Mouse (Mus musculus) hindbrain, embryonic 11.5 days (tissue): ENCODE measurements around the gene Agps. TPM values are rescaled to one million over a fixed set of nuclear protein-coding genes. Genes with fewer than 3 reads are reported as not detected.

Experiments used
- ATAC-seq: fragments of 200-750 bp; cut with Nextera tagmentation; 2 replicates; pipeline ENCODE4 v1.8.0; 2017; ENCODE audit warnings: mild to moderate bottlenecking, moderate TSS enrichment, moderate library complexity; ENCODE audit not compliant: low FRiP score
- DNase-seq: peaks from one replicate; pipeline ENCODE4 v3.0.0-alpha.2; 2015; ENCODE audit warnings: low spot score
- H3K27ac ChIP-seq: fragments of 300-500 bp; sonication (generic); 2 replicates; pipeline ENCODE4 v1.5.1; 2014; ENCODE audit warnings: mild to moderate bottlenecking, low read depth, low read length
- H3K27me3 ChIP-seq: fragments of 300-500 bp; sonication (generic); 2 replicates; pipeline ENCODE4 v1.6.1; 2014; ENCODE audit warnings: mild to moderate bottlenecking, low read length, moderate library complexity, mixed read lengths; ENCODE audit not compliant: control insufficient read depth, insufficient read depth
- H3K36me3 ChIP-seq: fragments of 300-500 bp; sonication (generic); 2 replicates; pipeline ENCODE4 v1.6.1; 2014; ENCODE audit warnings: mild to moderate bottlenecking, low read length, moderate library complexity, mixed read lengths; ENCODE audit not compliant: control insufficient read depth, insufficient read depth
- H3K4me1 ChIP-seq: fragments of 300-500 bp; sonication (generic); replicated peaks from 2 replicates; pipeline ENCODE4 v1.6.1; 2014; ENCODE audit warnings: low read length, mixed read lengths; ENCODE audit not compliant: control insufficient read depth, insufficient read depth
- H3K4me2 ChIP-seq: fragments of 300-500 bp; sonication (generic); replicated peaks from 2 replicates; pipeline ENCODE4 v1.6.1; 2014; ENCODE audit warnings: mild to moderate bottlenecking, low read depth, low read length
- H3K4me3 ChIP-seq: fragments of 300-500 bp; sonication (generic); 2 replicates; pipeline ENCODE4 v1.5.1; 2014; ENCODE audit warnings: low read depth, low read length
- H3K9ac ChIP-seq: fragments of 300-500 bp; sonication (generic); 2 replicates; pipeline ENCODE4 v1.6.1; 2014; ENCODE audit warnings: low read depth, low read length
- H3K9me3 ChIP-seq: fragments of 300-500 bp; sonication (generic); 2 replicates; pipeline ENCODE4 v1.6.1; 2016; ENCODE audit warnings: low read length; ENCODE audit not compliant: control insufficient read depth
- WGBS: fragments of 180-500 bp; shearing (Covaris S2); extraction: QIAGEN DNeasy Blood & Tissue Kit; methylation state at CpG from one replicate; pipeline ENCODE4 v1.1.7; 2014; 5-methylcytosine and 5-hydroxymethylcytosine counted together
- polyA plus RNA-seq: library from polyadenylated mRNA; unstranded; fragments of >200 nt; fragmentation: Nextera tagmentation; extraction: Ambion mirVana; gene quantifications from 2 replicates; pipeline ENCODE4 v1.2.1, GENCODE M21; 2014

Gene Agps
- polyA plus RNA-seq, 1 experiment from 2014 or later = 50.7 TPM

DNA sequence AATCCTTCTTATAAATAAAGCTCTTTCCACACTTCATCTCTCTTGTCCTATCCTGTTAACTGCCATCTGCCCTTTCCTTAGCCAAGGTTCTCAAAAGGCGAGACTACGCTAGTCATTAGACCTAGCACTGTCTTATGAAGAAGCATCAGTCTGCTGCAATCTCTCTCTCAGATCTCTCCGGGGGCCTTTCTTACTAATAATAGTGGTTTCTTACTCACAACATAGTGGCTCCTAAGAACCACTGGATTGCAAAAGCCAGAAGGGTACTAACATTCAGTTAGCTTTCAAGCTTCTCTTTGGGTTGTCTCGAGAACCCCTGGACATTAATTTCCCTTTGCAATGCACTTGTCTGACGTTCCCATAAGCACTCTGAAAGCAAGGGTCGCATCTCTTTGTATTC is 26.2 kb upstream of the Agps start:
- H3K4me1 ChIP-seq = no peaks in the 10 kb centered on the region
- H3K9me3 ChIP-seq = no peaks in the 10 kb centered on the region
- ATAC-seq = no peak
- no peak overlapping the region for H3K27ac ChIP-seq
- H3K36me3 ChIP-seq = no peaks in the 10 kb centered on the region
- H3K27me3 ChIP-seq = no peaks in the 10 kb centered on the region
- no peak overlapping the region for H3K4me3 ChIP-seq
- no peak for DNase-seq
- H3K9ac ChIP-seq = no peak overlapping the region
- H3K4me2 ChIP-seq = no peak overlapping the region
- 94% methylated on average over 6 of the region's 6 CpGs for WGBS

DNA sequence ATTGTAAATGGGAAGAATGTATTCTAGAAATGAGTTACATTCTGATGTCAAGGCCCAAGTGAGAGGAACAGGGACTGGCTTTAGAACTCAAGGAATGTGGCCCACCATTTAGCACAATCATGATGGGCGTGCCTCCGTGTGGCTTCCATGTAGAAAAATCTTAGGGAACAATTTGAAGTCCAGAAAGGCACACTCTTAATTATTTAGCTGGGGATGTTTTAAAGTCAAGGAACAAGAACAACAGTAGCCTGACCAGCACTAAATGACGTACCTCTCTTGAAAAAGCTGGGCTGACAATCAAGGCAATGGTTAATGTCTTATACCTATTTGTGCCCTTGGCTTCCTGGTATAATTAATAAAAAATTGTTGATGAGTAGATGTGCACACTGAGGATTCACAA is 25.1 kb upstream of the Agps start:
- no peak for ATAC-seq
- H3K9ac ChIP-seq = no peak overlapping the region
- no peak for DNase-seq
- H3K27ac ChIP-seq = no peak overlapping the region
- whole genome bisulfite sequencing = 95% methylated on average over 3 of the region's 3 CpGs
- no peaks in the 10 kb centered on the region for H3K27me3 ChIP-seq
- H3K36me3 ChIP-seq = no peaks in the 10 kb centered on the region
- H3K9me3 ChIP-seq = no peaks in the 10 kb centered on the region
- no peaks in the 10 kb centered on the region for H3K4me1 ChIP-seq
- no peak overlapping the region for H3K4me3 ChIP-seq
- H3K4me2 ChIP-seq = no peak overlapping the region

DNA sequence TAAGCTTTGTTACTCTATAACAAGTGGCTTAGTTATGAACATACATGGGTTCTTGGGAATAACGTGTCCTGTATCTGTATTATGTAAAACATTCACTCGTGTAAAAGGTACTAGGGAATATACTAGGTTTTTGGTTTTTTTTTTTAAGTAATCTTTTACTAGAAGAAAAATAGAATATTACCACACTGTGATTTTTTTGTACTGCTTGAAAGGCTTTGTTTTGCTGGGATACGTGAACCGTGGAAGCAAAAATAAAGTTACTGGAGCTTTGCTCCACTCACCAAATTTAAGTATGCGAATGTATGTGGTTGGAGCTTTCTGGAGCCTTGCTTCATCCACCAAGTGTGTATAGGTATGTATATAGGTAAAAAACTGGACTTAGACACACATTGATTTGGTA is 24.5 kb upstream of the Agps start:
- H3K4me2 ChIP-seq = no peak overlapping the region
- 98% methylated on average over 5 of the region's 5 CpGs for WGBS
- ATAC-seq (no peak), DNase-seq (no peak)
- H3K36me3 ChIP-seq = no peaks in the 10 kb centered on the region
- H3K27me3 ChIP-seq = no peaks in the 10 kb centered on the region
- H3K9me3 ChIP-seq = no peaks in the 10 kb centered on the region
- no peak overlapping the region for H3K4me3 ChIP-seq
- H3K9ac ChIP-seq = no peak overlapping the region
- H3K27ac ChIP-seq = no peak overlapping the region
- no peaks in the 10 kb centered on the region for H3K4me1 ChIP-seq

DNA sequence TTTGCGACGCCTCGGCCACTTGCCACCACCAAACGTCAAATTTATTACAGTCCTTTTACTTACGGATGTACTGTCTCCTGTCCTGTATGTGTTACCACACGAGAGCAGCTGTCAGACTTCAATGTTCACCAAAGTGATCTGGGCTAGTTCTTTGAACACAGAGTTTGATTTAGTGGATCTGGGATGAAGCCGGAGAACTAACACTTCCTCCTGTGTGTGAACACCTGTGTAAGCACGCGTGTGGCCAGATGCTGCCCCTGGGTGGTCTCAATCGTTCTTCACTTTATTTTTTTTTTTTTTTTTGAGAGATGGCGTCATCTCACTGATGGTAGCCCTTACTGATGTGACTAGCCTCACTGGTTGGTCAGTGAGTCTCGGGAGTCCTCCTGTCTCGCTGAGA is 17.1 kb upstream of the Agps start:
- H3K27ac ChIP-seq = no peak overlapping the region
- H3K4me2 ChIP-seq = no peak overlapping the region
- DNase-seq = no peak
- 79% methylated on average over 13 of the region's 13 CpGs for WGBS
- no peaks in the 10 kb centered on the region for H3K27me3 ChIP-seq
- ATAC-seq = no peak
- H3K9ac ChIP-seq = no peak overlapping the region
- H3K9me3 ChIP-seq = no peaks in the 10 kb centered on the region
- H3K36me3 ChIP-seq = no peaks in the 10 kb centered on the region
- H3K4me1 ChIP-seq = no peaks in the 10 kb centered on the region
- H3K4me3 ChIP-seq = no peak overlapping the region

DNA sequence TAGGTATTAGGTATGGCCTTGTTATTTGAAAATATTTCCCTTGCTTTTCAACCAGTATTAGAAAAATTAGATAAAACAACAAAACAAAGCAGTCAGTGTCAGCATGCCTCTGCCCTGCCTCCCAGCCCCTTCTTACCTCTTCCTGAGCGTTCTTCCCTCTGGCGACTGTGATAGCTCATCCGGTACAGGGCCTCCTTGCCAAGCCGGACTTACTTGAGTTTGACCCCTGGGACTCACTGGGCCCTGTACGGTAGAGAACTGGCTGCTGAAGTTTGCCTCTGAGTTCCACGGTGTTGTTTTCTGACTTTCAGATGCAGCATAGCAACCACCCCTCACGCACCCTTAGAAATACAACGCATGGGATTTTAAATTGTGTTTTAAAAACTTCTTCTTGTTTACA is 16.5 kb upstream of the Agps start:
- Histone ChIP-seq H3K4me3 (no peak overlapping the region), H3K4me1 (no peaks in the 10 kb centered on the region), H3K27me3 (no peaks in the 10 kb centered on the region), H3K4me2 (no peak overlapping the region), H3K9ac (no peak overlapping the region), H3K27ac (no peak overlapping the region), H3K36me3 (no peaks in the 10 kb centered on the region), H3K9me3 (no peaks in the 10 kb centered on the region)
- ATAC-seq (no peak), DNase-seq (no peak)
- 76% methylated on average over 8 of the region's 8 CpGs for WGBS

DNA sequence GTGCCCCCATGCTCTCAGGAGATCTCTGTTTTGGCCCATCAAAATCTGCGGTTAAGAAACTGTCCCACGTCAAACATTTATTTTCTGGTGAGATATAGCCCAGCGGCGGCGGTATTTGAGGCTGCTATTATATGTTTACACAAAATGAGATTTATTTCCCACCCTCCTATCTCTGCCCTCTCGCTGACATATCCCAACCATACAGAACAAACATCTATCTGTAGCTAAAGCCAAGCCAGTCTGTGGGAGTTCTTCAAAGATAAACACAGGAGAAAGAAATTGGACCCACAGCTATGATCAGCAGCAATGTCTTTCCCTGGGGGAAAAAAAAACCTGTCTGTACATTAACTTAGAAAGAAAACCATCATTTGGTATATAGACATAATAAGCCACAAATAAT is 15.3 kb upstream of the Agps start:
- Histone ChIP-seq H3K4me1 (no peaks in the 10 kb centered on the region), H3K27me3 (no peaks in the 10 kb centered on the region), H3K36me3 (no peaks in the 10 kb centered on the region), H3K4me2 (no peak overlapping the region), H3K27ac (no peak overlapping the region), H3K9ac (no peak overlapping the region), H3K9me3 (no peaks in the 10 kb centered on the region), H3K4me3 (no peak overlapping the region)
- 83% methylated on average over 6 of the region's 6 CpGs for WGBS
- ATAC-seq = no peak
- DNase-seq = no peak

DNA sequence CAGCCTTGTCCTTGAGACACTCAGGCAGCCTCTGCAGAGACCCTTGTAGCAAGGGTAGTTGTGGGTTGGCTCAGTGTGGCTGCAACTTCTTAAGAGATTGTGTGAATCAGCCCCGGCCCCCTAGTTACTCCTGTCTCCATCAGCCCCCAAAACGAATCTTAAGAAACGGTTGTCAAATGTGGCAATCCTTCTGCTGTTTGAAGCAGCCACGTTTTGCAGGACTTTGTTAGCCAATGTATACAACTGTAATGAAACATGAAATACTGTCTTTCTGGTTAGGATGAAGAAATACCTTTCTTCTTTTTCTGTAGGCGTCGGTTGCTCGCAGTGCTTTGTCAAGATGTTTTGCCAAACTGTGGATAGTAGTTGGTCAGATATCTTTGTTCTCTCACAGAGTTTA is 13.3 kb upstream of the Agps start:
- H3K9me3 ChIP-seq = no peaks in the 10 kb centered on the region
- ATAC-seq (no peak), DNase-seq (no peak)
- H3K4me3 ChIP-seq = no peak overlapping the region
- no peak overlapping the region for H3K4me2 ChIP-seq
- H3K9ac ChIP-seq = no peak overlapping the region
- 92% methylated on average over 7 of the region's 7 CpGs for WGBS
- no peaks in the 10 kb centered on the region for H3K36me3 ChIP-seq
- no peaks in the 10 kb centered on the region for H3K4me1 ChIP-seq
- H3K27ac ChIP-seq = no peak overlapping the region
- no peaks in the 10 kb centered on the region for H3K27me3 ChIP-seq

DNA sequence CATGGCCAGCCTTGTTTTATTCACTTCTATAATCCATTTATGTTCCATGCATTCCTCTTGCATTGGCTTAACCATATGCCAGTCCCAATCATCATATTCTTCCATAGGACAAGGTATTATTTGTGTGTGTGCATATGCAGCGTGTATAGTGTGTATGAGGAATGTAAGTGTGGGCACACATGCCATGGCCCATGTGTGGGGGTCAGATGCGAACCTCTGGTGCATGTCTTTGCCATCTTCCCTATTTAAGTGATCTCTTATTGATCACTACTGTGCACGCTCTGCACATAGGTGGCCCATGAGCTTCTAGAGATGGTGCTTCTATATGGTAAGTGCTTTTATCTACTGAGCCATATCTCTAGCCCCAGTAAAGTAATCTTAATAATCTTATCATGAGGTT is 12.2 kb upstream of the Agps start:
- no peaks in the 10 kb centered on the region for H3K9me3 ChIP-seq
- H3K27me3 ChIP-seq = no peaks in the 10 kb centered on the region
- no peak overlapping the region for H3K4me3 ChIP-seq
- ATAC-seq = no peak
- DNase-seq = no peak
- WGBS = 85% methylated on average over 3 of the region's 3 CpGs
- no peaks in the 10 kb centered on the region for H3K36me3 ChIP-seq
- H3K4me1 ChIP-seq = no peaks in the 10 kb centered on the region
- no peak overlapping the region for H3K9ac ChIP-seq
- no peak overlapping the region for H3K27ac ChIP-seq
- no peak overlapping the region for H3K4me2 ChIP-seq

DNA sequence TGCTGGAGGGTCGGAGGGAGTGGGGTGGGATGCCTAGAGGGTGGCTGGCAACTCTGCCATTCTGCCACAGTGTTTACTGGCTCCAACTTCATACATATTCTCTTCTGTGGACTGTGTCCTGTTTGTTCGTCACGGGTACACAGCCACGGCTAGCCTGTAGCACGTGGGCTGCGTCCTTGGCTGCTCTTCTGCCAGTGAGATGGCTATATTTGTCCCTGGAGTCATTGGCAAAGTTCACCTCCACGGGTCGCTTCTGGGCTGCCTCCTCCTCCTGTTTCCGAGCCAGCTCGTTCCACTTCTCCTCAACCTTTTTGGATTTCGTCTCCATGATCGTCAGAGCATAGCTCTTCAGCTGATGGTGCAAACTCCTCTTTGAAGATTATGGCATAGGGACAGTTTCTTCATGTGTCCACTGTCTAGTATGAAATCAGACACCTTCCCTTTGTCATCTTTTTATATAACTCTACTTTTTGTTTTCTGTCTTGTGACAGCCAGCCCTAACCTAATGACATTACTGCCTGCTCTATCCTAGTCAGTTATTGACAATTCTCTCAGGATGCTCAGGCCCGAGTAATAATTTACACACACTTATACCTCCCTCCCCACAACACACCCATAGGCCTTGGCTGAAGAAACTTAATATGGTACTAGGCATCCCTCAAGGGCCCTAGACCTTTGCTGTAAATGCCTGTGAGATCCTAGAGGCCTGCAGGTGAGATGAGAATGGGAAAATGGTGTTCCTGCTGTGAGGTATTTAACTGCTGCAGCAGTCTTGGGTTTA is 9.8 kb upstream of the Agps start:
- no peak overlapping the region for H3K4me2 ChIP-seq
- H3K4me1 ChIP-seq = no peaks in the 10 kb centered on the region
- no peaks in the 10 kb centered on the region for H3K9me3 ChIP-seq
- H3K9ac ChIP-seq = no peak overlapping the region
- no peak overlapping the region for H3K27ac ChIP-seq
- H3K36me3 ChIP-seq = no peaks in the 10 kb centered on the region
- DNase-seq = no peak
- H3K27me3 ChIP-seq = no peaks in the 10 kb centered on the region
- ATAC-seq = no peak
- WGBS = 90% methylated on average over 13 of the region's 13 CpGs
- H3K4me3 ChIP-seq = no peak overlapping the region
